Mouse (Mus musculus) retina, postnatal 7 days (tissue): Measurements from ENCODE around the gene Pikfyve.

Source experiments
- DNase-seq: peaks from one replicate; pipeline ENCODE4 v3.0.0-alpha.2; 2012; ENCODE audit warnings: low read depth, low spot score

The Pikfyve gene

GRCm38 (mm10) chr1:65186287-65187073 is at the start of gene Pikfyve, which contains the start of gene Idh1:
Gene Pikfyve (plus strand): TSS chr1:65186683.
Gene Idh1 (minus strand): TSS chr1:65186500.
- DNase-seq: peak; percentile 99

GRCm38 (mm10) chr1:65137560-65137959 is 48.9 kb upstream of the Pikfyve start:
- no peak for DNase-seq

GRCm38 (mm10) chr1:65144783-65145182 is 41.7 kb upstream of the Pikfyve start:
- DNase-seq: no peak

- no peak for DNase-seq
Observed at GRCm38 (mm10) chr1:65146601-65147000, 39.9 kb upstream of the Pikfyve start.

GRCm38 (mm10) chr1:65147326-65147725 is 39.2 kb upstream of the Pikfyve start:
- no peak for DNase-seq

- no peak for DNase-seq
Observed at GRCm38 (mm10) chr1:65147971-65148370, 38.5 kb upstream of the Pikfyve start.

- no peak for DNase-seq
Observed at GRCm38 (mm10) chr1:65154814-65155213, 31.7 kb upstream of the Pikfyve start.

GRCm38 (mm10) chr1:65156111-65156510 is 30.4 kb upstream of the Pikfyve start:
- no peak for DNase-seq

GRCm38 (mm10) chr1:65162210-65162609 is 24.3 kb upstream of the Pikfyve start:
- DNase-seq: no peak

- DNase-seq: no peak
Observed at GRCm38 (mm10) chr1:65167496-65167895, 19.0 kb upstream of the Pikfyve start.

- no peak for DNase-seq
Observed at GRCm38 (mm10) chr1:65169536-65169935, 16.9 kb upstream of the Pikfyve start.

- no peak for DNase-seq
Observed at GRCm38 (mm10) chr1:65169947-65170346, 16.5 kb upstream of the Pikfyve start.

- no peak for DNase-seq
Observed at GRCm38 (mm10) chr1:65171579-65171978, 14.9 kb upstream of the Pikfyve start.

- no peak for DNase-seq
Observed at GRCm38 (mm10) chr1:65173716-65174115, 12.8 kb upstream of the Pikfyve start.

- no peak for DNase-seq
Observed at GRCm38 (mm10) chr1:65176171-65176570, 10.3 kb upstream of the Pikfyve start.

GRCm38 (mm10) chr1:65176912-65177311 is 9.6 kb upstream of the Pikfyve start:
- DNase-seq: no peak

- no peak for DNase-seq
Observed at GRCm38 (mm10) chr1:65177452-65177851, 9.0 kb upstream of the Pikfyve start.

GRCm38 (mm10) chr1:65178126-65178901 is 8.2 kb upstream of the Pikfyve start:
- peak; percentile 68 for DNase-seq

GRCm38 (mm10) chr1:65178902-65179432 is 7.5 kb upstream of the Pikfyve start:
- peak; percentile 92 for DNase-seq

- peak; percentile 74 for DNase-seq
Observed at GRCm38 (mm10) chr1:65179634-65180249, 6.7 kb upstream of the Pikfyve start.

GRCm38 (mm10) chr1:65181459-65181858 is 5.0 kb upstream of the Pikfyve start:
- DNase-seq: no peak

GRCm38 (mm10) chr1:65183994-65184393 is 2.5 kb upstream of the Pikfyve start:
- no peak for DNase-seq
